Mouse (Mus musculus): ENCODE measurements around the gene Mast1.

- TF ChIP-seq CTCF (conservative IDR thresholded peaks at IDR 0.05; ENCODE audit: low read length) (no peak), NANOG (IDR thresholded peaks at IDR 0.05; ENCODE audit: borderline replicate concordance, low read length) (no peak), POU5F1 (IDR thresholded peaks at IDR 0.05; ENCODE audit: borderline replicate concordance, low read length) (no peak)
Observed at GRCm38 (mm10) chr8:84877297-84878035, 59.7 kb downstream of the Mast1 start.

Measured in E14TG2a.4 (cell line).